Mouse (Mus musculus) megakaryocyte, adult 5-6 weeks (primary cell): ENCODE results near the gene Rdh14. TPM values are rescaled to one million over a fixed set of nuclear protein-coding genes. Genes with fewer than 3 reads are reported as not detected.
A peak's percentile ranks its signal among the peaks of the same experiment; 100 is the strongest.

Source experiments
- ATAC-seq: 2 replicates; pipeline ENCODE4 v1.8.0; 2016; ENCODE audit warnings: mild to moderate bottlenecking, inconsistent platforms; ENCODE audit not compliant: poor library complexity, severe bottlenecking
- total RNA-seq, 2 experiments: library from RNA; stranded (forward) in 1 of 2; stranded (reverse) in 1 of 2; fragments of 153-499, 151-499 nt in 1 of 2; fragments of 221-1000, 200-1000 nt in 1 of 2; gene quantifications; 2 replicates each; pipeline versions ENCODE4 v1.2.3 to v1.2.4; 2015 to 2017

Gene Rdh14
- total RNA-seq (2015) (13.8 and 15.5 TPM in 2 replicates), total RNA-seq (2017) (7.1 and 8.5 TPM in 2 replicates)

DNA sequence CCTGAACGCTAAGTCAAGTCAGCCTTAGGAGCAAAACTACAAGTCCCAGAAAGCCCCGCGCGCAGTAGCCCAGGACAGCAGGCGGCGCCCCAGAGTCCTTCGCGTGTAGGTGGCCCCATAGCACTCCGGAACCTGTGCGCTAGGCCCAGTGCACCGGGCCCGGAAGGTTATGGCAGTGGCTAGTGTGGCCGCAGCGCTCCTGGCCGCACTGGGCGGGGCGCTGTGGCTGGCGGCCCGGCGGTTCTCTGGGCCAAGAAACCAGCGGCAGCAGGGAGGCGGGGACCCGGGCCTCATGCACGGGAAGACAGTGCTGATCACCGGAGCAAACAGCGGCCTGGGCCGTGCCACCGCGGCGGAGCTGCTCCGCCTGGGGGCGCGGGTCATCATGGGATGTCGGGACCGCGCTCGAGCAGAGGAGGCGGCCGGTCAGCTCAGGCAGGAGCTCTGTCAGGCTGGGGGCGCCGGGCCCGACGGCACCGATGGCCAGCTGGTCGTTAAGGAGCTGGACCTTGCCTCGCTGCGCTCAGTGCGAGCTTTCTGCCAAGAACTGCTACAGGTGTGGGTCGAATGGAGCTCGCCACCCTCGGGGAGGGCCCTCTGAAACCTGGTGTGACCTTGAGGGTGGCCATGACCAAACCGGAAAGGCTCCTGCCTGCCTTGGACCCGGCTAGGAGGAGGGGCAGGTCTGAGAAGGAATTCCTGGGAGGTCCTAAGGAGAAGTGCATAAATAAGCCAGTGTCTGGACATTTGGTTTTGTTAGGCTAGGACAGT, at the start of gene Rdh14:
TSS of gene Rdh14 (plus strand) at position 102 of the 771 bp plus-strand sequence.
- ATAC-seq, result peak; percentile 98

DNA sequence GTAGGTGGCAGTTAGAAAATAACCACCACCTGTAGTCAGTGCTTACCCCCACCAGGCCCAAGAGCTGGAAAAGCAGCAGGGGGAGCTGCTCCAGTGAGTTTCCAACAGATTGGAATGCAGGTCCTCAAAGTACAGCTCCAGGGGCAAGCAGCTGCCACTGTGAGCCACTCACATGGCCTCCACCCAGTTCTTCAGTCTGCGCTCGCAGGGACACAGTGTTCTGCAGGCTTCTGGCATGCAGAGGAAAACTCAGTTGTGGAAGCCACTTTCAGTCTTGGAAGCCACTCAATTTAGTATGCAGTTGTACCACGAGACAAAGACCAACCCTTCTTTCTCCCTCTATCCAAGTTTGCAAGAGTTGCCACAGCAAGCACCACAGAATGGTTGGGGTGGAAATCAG, 39.9 kb upstream of the Rdh14 start:
- ATAC-seq, result no peak

GRCm38 (mm10) chr12:10357756-10358155, 32.8 kb upstream of the Rdh14 start:
- ATAC-seq, result no peak

- ATAC-seq, result no peak
These were observed 20.9 kb upstream of the Rdh14 start, which contains the start of gene Nt5c1b for GRCm38 (mm10) chr12:10369673-10370072. Gene Nt5c1b, plus strand, starts transcription at chr12:10369973.

DNA sequence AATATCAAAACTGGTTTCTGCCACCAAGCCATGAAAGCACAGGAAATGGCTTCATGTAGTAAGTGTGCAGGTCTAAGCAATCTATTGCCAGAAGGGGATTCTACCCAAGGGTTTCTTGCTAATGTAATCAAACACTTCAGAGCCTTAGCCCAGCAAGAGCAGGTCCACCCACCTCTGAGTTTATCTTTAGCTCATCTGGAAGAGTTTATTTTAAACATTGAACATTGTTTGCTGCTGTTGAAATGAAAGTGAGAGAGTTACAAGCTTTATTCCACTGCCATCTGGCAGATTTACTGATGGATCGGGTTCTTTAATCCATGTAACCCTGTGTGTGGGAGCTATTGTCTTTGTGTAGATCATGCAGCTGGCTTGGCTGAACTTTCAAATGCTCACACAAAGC, 10.2 kb downstream of the Rdh14 start:
- ATAC-seq, result no peak

DNA sequence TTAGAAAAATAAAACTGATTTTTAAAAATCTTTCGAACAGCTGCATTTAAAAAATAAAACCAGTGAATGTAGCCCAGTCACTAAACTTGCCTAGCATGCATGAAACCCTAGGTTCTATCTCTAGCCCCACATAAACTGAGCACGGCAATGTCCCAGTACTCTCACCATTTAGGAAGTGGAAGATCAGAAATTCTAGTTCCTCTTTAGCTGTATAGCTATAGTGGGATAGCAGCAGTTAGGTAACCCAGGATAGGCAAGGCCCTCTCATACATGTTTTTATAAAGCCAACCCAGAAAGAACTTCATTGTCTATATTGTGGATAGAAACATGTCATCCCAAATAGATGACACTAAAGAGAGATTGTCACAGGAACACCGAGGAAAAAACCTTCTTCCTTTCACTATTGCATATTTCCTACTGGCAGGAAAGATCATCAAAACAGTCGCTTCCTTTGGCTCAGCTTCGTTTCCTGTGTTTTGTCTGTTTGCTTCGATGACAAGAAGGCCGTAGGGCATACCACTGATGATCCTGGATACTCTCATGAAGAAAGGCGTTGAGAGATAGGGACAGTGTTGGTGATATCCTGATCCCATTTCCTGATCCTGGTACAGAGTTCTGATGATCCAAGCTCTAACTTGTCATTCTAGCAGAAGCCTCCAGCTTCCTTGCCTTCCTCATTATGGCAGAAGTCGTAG, 12.0 kb downstream of the Rdh14 start:
- ATAC-seq, result peak; percentile 43; the same call in 1 of the 2 replicates

DNA sequence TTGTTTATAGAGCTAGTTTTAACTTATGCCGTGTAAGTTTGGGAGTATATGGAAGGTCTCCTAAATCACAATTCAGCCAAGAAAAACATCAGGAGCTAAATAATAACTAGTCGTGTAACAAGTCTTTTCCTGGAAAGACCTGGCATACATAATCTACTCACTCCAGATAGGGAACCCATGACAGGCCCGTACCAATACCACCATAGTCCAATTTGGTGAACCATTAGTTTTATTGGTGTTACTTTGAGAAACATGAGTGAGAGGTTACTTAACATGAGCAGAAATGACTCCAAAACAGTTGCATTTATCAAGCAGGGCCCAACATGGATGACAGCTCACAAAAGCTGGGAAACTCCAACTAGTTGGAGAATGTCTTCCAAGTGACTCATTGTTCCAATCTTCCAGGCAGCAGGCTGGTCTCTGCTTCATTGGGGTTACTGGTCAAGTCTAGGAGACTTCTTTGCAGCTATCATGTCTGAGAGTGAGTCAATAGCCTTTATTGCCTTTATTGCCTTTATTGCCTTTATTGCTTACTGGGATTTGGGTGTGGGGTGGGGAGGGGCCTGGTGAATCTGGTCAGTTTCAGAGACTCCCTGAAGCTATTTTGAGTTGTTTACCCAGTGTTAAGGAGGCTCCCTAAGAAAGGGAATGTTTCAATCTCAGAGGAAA, 20.1 kb downstream of the Rdh14 start:
- no peak for ATAC-seq

DNA sequence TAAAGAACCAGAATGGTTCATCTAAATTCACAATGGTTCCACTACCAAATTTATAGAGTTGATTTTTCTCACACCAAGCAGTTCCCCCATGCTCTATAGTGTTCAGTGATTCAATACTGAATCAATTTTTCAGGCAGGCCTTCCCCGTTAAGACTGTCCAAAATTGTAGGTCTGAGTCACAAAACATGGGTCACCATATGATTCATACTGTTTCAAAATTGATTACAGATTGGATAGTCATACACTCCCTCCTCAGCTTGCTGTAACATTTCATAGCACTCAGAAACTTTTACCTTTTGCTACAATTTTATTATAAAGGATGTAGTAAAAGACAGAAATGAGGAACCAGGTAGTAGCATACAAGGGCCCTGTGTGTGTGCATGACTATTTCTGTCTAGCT, 20.9 kb downstream of the Rdh14 start:
- no peak for ATAC-seq

GRCm38 (mm10) chr12:10422347-10422746, 31.8 kb downstream of the Rdh14 start:
- no peak for ATAC-seq

- no peak for ATAC-seq
These were observed 35.7 kb downstream of the Rdh14 start for GRCm38 (mm10) chr12:10425982-10426863.

GRCm38 (mm10) chr12:10430999-10431398, 40.4 kb downstream of the Rdh14 start:
- ATAC-seq, result no peak

- ATAC-seq, result peak; percentile 59
These were observed 47.8 kb downstream of the Rdh14 start for GRCm38 (mm10) chr12:10438054-10439001.

GRCm38 (mm10) chr12:10439483-10440235, 49.1 kb downstream of the Rdh14 start:
- no peak for ATAC-seq

Other genes with a start within 250 kb of the Rdh14 start
- not detected in 2 replicates for gene Nt5c1b, start 20.8 kb upstream of the Rdh14 start, total RNA-seq (2015)
- gene Nt5c1b, start 20.8 kb upstream of the Rdh14 start, total RNA-seq (2017), result not detected in 2 replicates